Mouse (Mus musculus): ENCODE data around the gene Kcnab3. TPM values are rescaled to one million over a fixed set of nuclear protein-coding genes. Genes with fewer than 3 reads are reported as not detected.

The Kcnab3 gene
- polyA plus RNA-seq, 1 experiment from 2014 or later, result 4.7 TPM

GRCm38 (mm10) chr11:69371601-69372000 lies 45.5 kb downstream of the Kcnab3 start:
- no peak overlapping the region for H3K4me3 ChIP-seq (replicated peaks; ENCODE audit: low read length)
- ATAC-seq (ENCODE audit: low FRiP score), result no peak
- H3K9ac ChIP-seq, result peak overlapping the region; percentile 10; the same call in 1 of the 2 replicates
- no peaks in the 10 kb centered on the region for H3K9me3 ChIP-seq (ENCODE audit: control insufficient read depth, low read length)
- 26% methylated on average over 12 of the region's 12 CpGs for WGBS
- H3K27me3 ChIP-seq (ENCODE audit: control insufficient read depth, insufficient read depth, low read length), result no peaks in the 10 kb centered on the region
- H3K4me2 ChIP-seq (replicated peaks), result peak overlapping the region; percentile 31
- no peaks in the 10 kb centered on the region; the same call in 1 of the 2 replicates for H3K36me3 ChIP-seq (replicated peaks; ENCODE audit: control insufficient read depth, insufficient read depth)
- peak overlapping the region; percentile 81 for H3K27ac ChIP-seq
- no peak for DNase-seq (ENCODE audit: low spot score)
- peaks cover 25% of the 10 kb centered on the region for H3K4me1 ChIP-seq (replicated peaks; ENCODE audit: control insufficient read depth, insufficient read depth, low read length)

- peaks cover 25% of the 10 kb centered on the region for H3K4me1 ChIP-seq (replicated peaks; ENCODE audit: control insufficient read depth, insufficient read depth, low read length)
- H3K4me2 ChIP-seq (replicated peaks), result peak overlapping the region; percentile 31
- ATAC-seq (ENCODE audit: low FRiP score) (no peak), DNase-seq (ENCODE audit: low spot score) (peak; percentile 47)
- no peaks in the 10 kb centered on the region for H3K9me3 ChIP-seq (ENCODE audit: control insufficient read depth, low read length)
- no peak overlapping the region for H3K9ac ChIP-seq
- 33% methylated on average over 12 of the region's 12 CpGs for WGBS
- H3K27ac ChIP-seq, result peak overlapping the region; percentile 81
- peaks cover 2% of the 10 kb centered on the region; the same call in 1 of the 2 replicates for H3K36me3 ChIP-seq (replicated peaks; ENCODE audit: control insufficient read depth, insufficient read depth)
- no peak overlapping the region for H3K4me3 ChIP-seq (replicated peaks; ENCODE audit: low read length)
- H3K27me3 ChIP-seq (ENCODE audit: control insufficient read depth, insufficient read depth, low read length), result no peaks in the 10 kb centered on the region
Observed at GRCm38 (mm10) chr11:69372056-69372779, 46.2 kb downstream of the Kcnab3 start.

- H3K36me3 ChIP-seq (replicated peaks; ENCODE audit: control insufficient read depth, insufficient read depth), result peaks cover 4% of the 10 kb centered on the region; the same call in 1 of the 2 replicates
- DNase-seq (ENCODE audit: low spot score), result no peak
- 65% methylated on average over 3 of the region's 3 CpGs for WGBS
- no peaks in the 10 kb centered on the region for H3K9me3 ChIP-seq (ENCODE audit: control insufficient read depth, low read length)
- H3K4me1 ChIP-seq (replicated peaks; ENCODE audit: control insufficient read depth, insufficient read depth, low read length), result peaks cover 24% of the 10 kb centered on the region
- no peaks in the 10 kb centered on the region for H3K27me3 ChIP-seq (ENCODE audit: control insufficient read depth, insufficient read depth, low read length)
- no peak overlapping the region for H3K4me3 ChIP-seq (replicated peaks; ENCODE audit: low read length)
- H3K27ac ChIP-seq, result peak overlapping the region; percentile 81; the same call in 1 of the 2 replicates
- no peak overlapping the region for H3K9ac ChIP-seq
- 0 out of 2 replicates have a peak overlapping the region, but pooled peaks have one; percentile 31 for H3K4me2 ChIP-seq (replicated peaks)
- no peak for ATAC-seq (ENCODE audit: low FRiP score)
Observed at GRCm38 (mm10) chr11:69372780-69373170, 46.7 kb downstream of the Kcnab3 start.

- 92% methylated on average over 16 of the region's 16 CpGs for WGBS
- ATAC-seq (ENCODE audit: low FRiP score) (no peak), DNase-seq (ENCODE audit: low spot score) (no peak)
- no peaks in the 10 kb centered on the region for H3K9me3 ChIP-seq (ENCODE audit: control insufficient read depth, low read length)
- no peak overlapping the region for H3K4me2 ChIP-seq (replicated peaks)
- H3K4me3 ChIP-seq (replicated peaks; ENCODE audit: low read length), result no peak overlapping the region
- H3K27ac ChIP-seq, result no peak overlapping the region
- H3K4me1 ChIP-seq (replicated peaks; ENCODE audit: control insufficient read depth, insufficient read depth, low read length), result peaks cover 20% of the 10 kb centered on the region
- peaks cover 4% of the 10 kb centered on the region; the same call in 1 of the 2 replicates for H3K36me3 ChIP-seq (replicated peaks; ENCODE audit: control insufficient read depth, insufficient read depth)
- no peaks in the 10 kb centered on the region for H3K27me3 ChIP-seq (ENCODE audit: control insufficient read depth, insufficient read depth, low read length)
- H3K9ac ChIP-seq, result no peak overlapping the region
Observed at GRCm38 (mm10) chr11:69373223-69373965, 47.3 kb downstream of the Kcnab3 start.

- Histone ChIP-seq H3K4me3 (replicated peaks; ENCODE audit: low read length) (no peak overlapping the region), H3K9me3 (ENCODE audit: control insufficient read depth, low read length) (no peaks in the 10 kb centered on the region), H3K9ac (no peak overlapping the region), H3K4me2 (replicated peaks) (no peak overlapping the region), H3K36me3 (replicated peaks; ENCODE audit: control insufficient read depth, insufficient read depth) (peaks cover 4% of the 10 kb centered on the region; the same call in 1 of the 2 replicates), H3K27me3 (ENCODE audit: control insufficient read depth, insufficient read depth, low read length) (no peaks in the 10 kb centered on the region), H3K27ac (no peak overlapping the region), H3K4me1 (replicated peaks; ENCODE audit: control insufficient read depth, insufficient read depth, low read length) (peaks cover 18% of the 10 kb centered on the region)
- 83% methylated on average over 4 of the region's 4 CpGs for WGBS
- ATAC-seq (ENCODE audit: low FRiP score) (no peak), DNase-seq (ENCODE audit: low spot score) (no peak)
Observed at GRCm38 (mm10) chr11:69375646-69376045, 49.6 kb downstream of the Kcnab3 start.

- H3K4me1 ChIP-seq (replicated peaks; ENCODE audit: control insufficient read depth, insufficient read depth, low read length), result no peaks in the 10 kb centered on the region
- no peak overlapping the region for H3K9ac ChIP-seq
- no peaks in the 10 kb centered on the region for H3K27me3 ChIP-seq (ENCODE audit: control insufficient read depth, insufficient read depth, low read length)
- WGBS, result 80% methylated on average over 3 of the region's 3 CpGs
- no peak for ATAC-seq (ENCODE audit: low FRiP score)
- H3K36me3 ChIP-seq (replicated peaks; ENCODE audit: control insufficient read depth, insufficient read depth), result peaks cover 4% of the 10 kb centered on the region; the same call in 1 of the 2 replicates
- DNase-seq (ENCODE audit: low spot score), result no peak
- no peak overlapping the region for H3K4me2 ChIP-seq (replicated peaks)
- H3K27ac ChIP-seq, result no peak overlapping the region
- no peaks in the 10 kb centered on the region for H3K9me3 ChIP-seq (ENCODE audit: control insufficient read depth, low read length)
- H3K4me3 ChIP-seq (replicated peaks; ENCODE audit: low read length), result no peak overlapping the region
Observed at GRCm38 (mm10) chr11:69377766-69378165, 51.7 kb downstream of the Kcnab3 start.

GRCm38 (mm10) chr11:69379600-69379999 lies 53.5 kb downstream of the Kcnab3 start:
- Histone ChIP-seq H3K36me3 (replicated peaks; ENCODE audit: control insufficient read depth, insufficient read depth) (peaks cover 4% of the 10 kb centered on the region; the same call in 1 of the 2 replicates), H3K4me2 (replicated peaks) (no peak overlapping the region), H3K9ac (no peak overlapping the region), H3K9me3 (ENCODE audit: control insufficient read depth, low read length) (no peaks in the 10 kb centered on the region), H3K4me3 (replicated peaks; ENCODE audit: low read length) (no peak overlapping the region), H3K27me3 (ENCODE audit: control insufficient read depth, insufficient read depth, low read length) (no peaks in the 10 kb centered on the region), H3K4me1 (replicated peaks; ENCODE audit: control insufficient read depth, insufficient read depth, low read length) (no peaks in the 10 kb centered on the region), H3K27ac (no peak overlapping the region)
- 87% methylated on average over 3 of the region's 3 CpGs for WGBS
- DNase-seq (ENCODE audit: low spot score) (no peak), ATAC-seq (ENCODE audit: low FRiP score) (no peak)

- Histone ChIP-seq H3K4me1 (replicated peaks; ENCODE audit: control insufficient read depth, insufficient read depth, low read length) (no peaks in the 10 kb centered on the region), H3K27ac (no peak overlapping the region), H3K9ac (no peak overlapping the region), H3K27me3 (ENCODE audit: control insufficient read depth, insufficient read depth, low read length) (no peaks in the 10 kb centered on the region), H3K36me3 (replicated peaks; ENCODE audit: control insufficient read depth, insufficient read depth) (peaks cover 4% of the 10 kb centered on the region; the same call in 1 of the 2 replicates), H3K4me3 (replicated peaks; ENCODE audit: low read length) (no peak overlapping the region), H3K9me3 (ENCODE audit: control insufficient read depth, low read length) (no peaks in the 10 kb centered on the region), H3K4me2 (replicated peaks) (no peak overlapping the region)
- no peak for ATAC-seq (ENCODE audit: low FRiP score)
- no peak for DNase-seq (ENCODE audit: low spot score)
- 81% methylated on average over 6 of the region's 6 CpGs for WGBS
Observed at GRCm38 (mm10) chr11:69381356-69381755, 55.3 kb downstream of the Kcnab3 start.

Measured in hindbrain, embryonic 14.5 days (tissue).